Mouse (Mus musculus): ENCODE measurements at regions not wholly inside any gene's neighbourhood (a gene's known extent, or its start where the extent isn't known, plus 50 kb on each side); places are given as distances from the start of the nearest gene placed in this dataset.

- TF ChIP-seq GATA4 (IDR thresholded peaks at IDR 0.05; ENCODE audit: insufficient replicate concordance, low read length), result no peak
Measured at GRCm38 (mm10) chr3:149508671-149509070, 518.3 kb upstream of the Adgrl2 start.

DNA sequence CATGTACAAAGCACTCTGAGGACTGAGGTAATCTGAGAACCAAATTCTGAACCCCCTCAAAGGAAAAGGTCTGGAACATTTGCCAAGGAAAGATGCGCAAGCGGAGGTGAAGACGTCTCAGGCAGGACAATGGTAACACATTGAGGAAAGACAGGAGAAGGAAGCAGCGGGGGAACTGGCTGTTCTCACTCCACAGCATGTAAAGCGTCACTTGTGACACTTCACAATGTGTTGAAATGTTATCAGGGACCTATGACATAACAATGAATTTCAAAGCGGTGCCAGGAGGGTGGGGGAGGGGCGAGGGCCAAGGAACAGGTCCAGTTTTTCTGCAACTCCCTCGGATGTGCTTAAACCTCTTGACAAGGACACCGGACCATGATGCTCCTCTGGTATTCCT lies 515.3 kb upstream of the Adgrl2 start:
- no peak for TF ChIP-seq GATA4 (IDR thresholded peaks at IDR 0.05; ENCODE audit: insufficient replicate concordance, low read length)

- TF ChIP-seq GATA4 (IDR thresholded peaks at IDR 0.05; ENCODE audit: insufficient replicate concordance, low read length), result no peak
Measured at GRCm38 (mm10) chr3:149503992-149504391, 513.6 kb upstream of the Adgrl2 start.

- TF ChIP-seq GATA4 (IDR thresholded peaks at IDR 0.05; ENCODE audit: insufficient replicate concordance, low read length), result no peak
Measured at GRCm38 (mm10) chr3:149500130-149500529, 509.8 kb upstream of the Adgrl2 start.

DNA sequence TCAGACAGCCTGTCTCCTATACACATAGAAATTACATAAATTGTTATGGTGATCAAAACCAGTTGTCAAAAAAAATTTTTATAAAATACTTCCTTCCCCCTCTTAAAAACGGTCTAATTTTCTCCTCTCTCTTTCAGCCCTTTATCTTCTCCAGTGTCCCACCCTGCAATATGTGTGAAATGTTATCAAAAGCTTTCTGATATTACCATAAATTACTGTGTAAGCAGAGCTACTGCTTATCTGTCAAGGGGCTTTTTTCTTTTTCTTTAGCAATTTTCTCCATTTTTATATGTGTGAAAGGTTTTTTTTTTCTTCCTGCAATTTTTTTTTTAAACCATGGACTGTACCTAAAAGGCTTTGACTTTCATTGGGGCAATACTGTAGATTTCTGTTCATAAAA lies 508.4 kb upstream of the Adgrl2 start:
- no peak for TF ChIP-seq GATA4 (IDR thresholded peaks at IDR 0.05; ENCODE audit: insufficient replicate concordance, low read length)

- no peak for TF ChIP-seq GATA4 (IDR thresholded peaks at IDR 0.05; ENCODE audit: insufficient replicate concordance, low read length)
Measured at GRCm38 (mm10) chr3:149496829-149497471, 506.6 kb upstream of the Adgrl2 start.

GRCm38 (mm10) chr3:149496122-149496521 lies 505.8 kb upstream of the Adgrl2 start:
- TF ChIP-seq GATA4 (IDR thresholded peaks at IDR 0.05; ENCODE audit: insufficient replicate concordance, low read length), result no peak

- TF ChIP-seq GATA4 (IDR thresholded peaks at IDR 0.05; ENCODE audit: insufficient replicate concordance, low read length), result no peak
Measured at GRCm38 (mm10) chr3:149488147-149488546, 497.8 kb upstream of the Adgrl2 start.

DNA sequence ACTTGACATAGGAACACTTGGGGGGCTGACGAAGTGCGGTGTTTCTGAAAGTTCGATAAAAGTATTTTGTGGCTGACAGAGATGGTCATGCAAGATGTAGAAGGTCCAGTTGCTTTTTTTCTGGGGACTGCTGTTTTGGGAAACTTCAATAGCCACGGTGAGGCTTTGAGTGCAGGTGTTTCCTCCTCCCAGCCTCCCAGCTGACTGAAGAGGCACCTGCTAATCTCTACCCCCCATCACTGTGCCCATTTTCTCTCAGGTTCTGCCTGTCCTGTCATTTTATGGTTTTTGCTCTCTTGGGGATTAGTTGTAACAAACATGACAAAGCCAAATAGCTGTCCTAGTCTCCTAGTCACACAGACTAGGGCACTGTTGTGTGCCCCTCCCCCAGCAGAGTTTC lies 495.1 kb upstream of the Adgrl2 start:
- TF ChIP-seq GATA4 (IDR thresholded peaks at IDR 0.05; ENCODE audit: insufficient replicate concordance, low read length), result no peak

DNA sequence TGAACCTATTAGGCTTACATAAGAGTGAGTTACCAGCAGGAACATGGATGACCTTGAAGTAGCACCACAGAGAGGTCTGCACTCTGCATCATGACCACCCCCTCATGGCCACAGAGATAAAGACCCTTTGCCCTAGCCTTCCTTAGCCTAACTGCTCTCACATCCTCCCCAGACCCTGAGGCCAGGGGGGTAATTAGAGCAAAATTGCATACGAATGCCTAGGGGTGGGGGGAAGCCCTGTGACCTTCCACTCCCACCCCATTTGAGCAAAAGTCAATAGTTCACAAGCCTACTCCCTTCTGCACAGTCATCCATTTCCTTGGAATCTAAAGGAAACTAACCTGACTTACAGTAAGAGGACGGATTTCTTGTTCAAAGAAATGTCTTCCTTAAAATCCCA lies 494.0 kb upstream of the Adgrl2 start:
- TF ChIP-seq GATA4 (IDR thresholded peaks at IDR 0.05; ENCODE audit: insufficient replicate concordance, low read length), result no peak

GRCm38 (mm10) chr3:149476151-149476550 lies 485.8 kb upstream of the Adgrl2 start:
- TF ChIP-seq GATA4 (IDR thresholded peaks at IDR 0.05; ENCODE audit: insufficient replicate concordance, low read length), result no peak

- no peak for TF ChIP-seq GATA4 (IDR thresholded peaks at IDR 0.05; ENCODE audit: insufficient replicate concordance, low read length)
Measured at GRCm38 (mm10) chr3:149466973-149467372, 476.6 kb upstream of the Adgrl2 start.

DNA sequence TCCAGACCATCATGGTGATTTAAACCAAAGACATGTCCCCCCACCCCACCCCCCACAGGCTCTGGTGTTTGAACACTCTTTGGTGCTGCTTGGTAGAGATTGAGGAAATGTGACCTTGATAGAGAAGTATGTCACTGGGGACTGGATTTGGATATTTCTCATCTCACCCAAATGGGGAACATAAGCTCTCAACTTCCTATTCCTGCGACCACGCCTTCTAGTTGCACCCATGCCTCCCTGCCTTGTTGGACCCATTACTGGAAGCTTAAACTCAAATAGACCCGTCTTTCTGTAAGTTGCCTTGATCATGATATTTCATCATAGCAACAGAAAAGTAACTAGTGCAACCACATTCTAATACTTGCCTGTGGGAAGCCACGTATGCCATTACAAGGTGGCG lies 474.2 kb upstream of the Adgrl2 start:
- TF ChIP-seq GATA4 (IDR thresholded peaks at IDR 0.05; ENCODE audit: insufficient replicate concordance, low read length), result no peak

DNA sequence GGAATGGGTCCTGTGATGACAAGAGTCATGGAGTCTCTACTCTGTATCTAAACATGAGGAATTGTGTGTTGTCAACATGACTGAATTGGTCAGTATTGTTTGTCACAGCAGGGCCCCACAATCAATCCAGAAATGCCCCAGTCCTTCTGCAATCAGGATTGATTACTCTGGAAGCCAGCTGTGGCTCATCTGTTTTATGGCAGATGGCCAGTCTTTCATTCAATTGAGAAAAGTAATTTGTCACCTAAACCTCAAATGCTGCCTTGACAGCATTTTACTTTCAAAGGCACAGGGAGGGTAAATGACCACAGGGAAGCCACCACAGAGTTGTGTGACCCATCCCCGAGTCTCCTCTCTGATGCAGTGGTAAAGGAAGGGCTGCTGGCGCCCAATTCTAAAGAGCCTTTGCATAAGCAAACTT lies 471.8 kb upstream of the Adgrl2 start:
- TF ChIP-seq GATA4 (IDR thresholded peaks at IDR 0.05; ENCODE audit: insufficient replicate concordance, low read length), result no peak

- TF ChIP-seq GATA4 (IDR thresholded peaks at IDR 0.05; ENCODE audit: insufficient replicate concordance, low read length), result no peak
Measured at GRCm38 (mm10) chr3:149461613-149462012, 471.3 kb upstream of the Adgrl2 start.

GRCm38 (mm10) chr3:149449376-149449775 lies 459.0 kb upstream of the Adgrl2 start:
- no peak for TF ChIP-seq GATA4 (IDR thresholded peaks at IDR 0.05; ENCODE audit: insufficient replicate concordance, low read length)

DNA sequence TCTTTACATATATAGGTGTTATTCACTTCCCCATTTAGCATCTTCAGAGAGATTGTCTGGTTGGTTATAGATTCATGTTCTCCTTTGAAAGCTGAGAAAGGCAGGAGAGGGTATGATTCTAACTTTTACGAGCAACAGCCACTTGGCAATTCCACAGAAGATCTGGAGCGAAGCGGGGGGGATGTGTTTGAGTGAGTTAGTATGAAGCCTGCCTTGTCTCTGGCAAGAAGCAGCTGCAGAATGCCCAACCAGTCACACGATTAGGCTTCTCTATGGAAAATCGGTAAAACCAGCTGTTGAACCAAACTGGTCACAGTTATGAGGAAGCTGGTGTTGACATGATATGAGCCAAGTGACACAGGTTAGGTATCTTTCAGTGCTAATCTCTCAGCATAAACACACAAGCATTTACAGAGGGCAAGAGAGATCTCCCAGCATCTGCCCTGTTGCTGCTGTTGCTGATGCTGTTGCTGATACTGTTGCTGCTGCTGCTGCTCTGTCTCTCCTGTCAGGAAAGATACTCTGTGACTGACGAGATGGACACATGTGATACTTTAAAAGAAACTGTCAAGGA lies 455.7 kb upstream of the Adgrl2 start:
- TF ChIP-seq GATA4 (IDR thresholded peaks at IDR 0.05; ENCODE audit: insufficient replicate concordance, low read length), result no peak
